Mouse (Mus musculus) myocyte (in vitro differentiated cells): ENCODE data around the gene Gm14403. TPM values are rescaled to one million over a fixed set of nuclear protein-coding genes. Genes with fewer than 3 reads are reported as not detected.
"Not testable (repeated sequence)": the region's sequence is repeated elsewhere in the genome, so short reads cannot be mapped to it uniquely, and the experiment has no call there.

ENCODE experiments used
- H3K27me3 ChIP-seq: one replicate; pipeline ENCODE4 v1.6.1; 2011; ENCODE audit not compliant: control insufficient read depth, insufficient read depth, insufficient read length
- H3K36me3 ChIP-seq: one replicate; pipeline ENCODE4 v1.6.1; 2011; ENCODE audit not compliant: control insufficient read depth, insufficient read depth
- H3K4me2 ChIP-seq: one replicate; pipeline ENCODE4 v1.6.1; 2011; ENCODE audit warnings: low read depth, control low read depth
- H3K4me3 ChIP-seq: one replicate; pipeline ENCODE4 v1.5.1; 2011; ENCODE audit warnings: mild to moderate bottlenecking, control low read depth, moderate library complexity
- H3K79me2 ChIP-seq: one replicate; pipeline ENCODE4 v1.6.1; 2011; ENCODE audit not compliant: control insufficient read depth, insufficient read depth
- H3ac ChIP-seq: one replicate; pipeline ENCODE4 v1.6.1; 2011; ENCODE audit not compliant: control insufficient read depth, insufficient read length
- polyA plus RNA-seq: library from polyadenylated mRNA; unstranded; fragments of >200 nt; fragmentation: generic; extraction: Trizol; gene quantifications from one replicate; pipeline ENCODE4 v1.2.1, GENCODE M21; 2012; ENCODE audit warnings: missing spikeins

The Gm14403 gene
- polyA plus RNA-seq = 0.90 TPM

DNA sequence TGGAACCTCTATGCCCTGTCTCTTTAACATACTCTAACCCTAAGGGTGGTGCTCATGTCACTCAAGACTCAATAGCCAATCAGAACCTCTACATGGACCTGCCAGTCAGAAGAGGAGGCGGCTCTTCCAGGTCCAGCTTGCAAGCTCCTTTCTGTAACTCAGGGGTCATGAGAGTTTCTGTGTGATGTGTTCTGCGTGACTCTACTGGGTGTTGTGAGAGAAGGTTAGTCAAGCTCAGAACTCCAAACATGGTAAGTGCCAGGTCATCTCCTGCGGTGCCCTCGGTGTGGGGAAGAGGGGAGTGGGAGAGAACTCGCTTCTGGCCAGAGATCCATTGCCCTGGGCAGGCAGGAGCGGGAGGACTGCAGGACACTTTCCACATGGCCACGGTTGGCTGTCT, at the start of gene Gm14403:
TSS of gene Gm14403 (plus strand) at position 149 of the 400 bp plus-strand sequence.
- not testable (repeated sequence) for H3K79me2 ChIP-seq, H3K27me3 ChIP-seq, H3K36me3 ChIP-seq, H3ac ChIP-seq
- Histone ChIP-seq H3K4me3 (peak within 1 kb of the TSS; percentile 18), H3K4me2 (peak within 1 kb of the TSS; percentile 16)

DNA sequence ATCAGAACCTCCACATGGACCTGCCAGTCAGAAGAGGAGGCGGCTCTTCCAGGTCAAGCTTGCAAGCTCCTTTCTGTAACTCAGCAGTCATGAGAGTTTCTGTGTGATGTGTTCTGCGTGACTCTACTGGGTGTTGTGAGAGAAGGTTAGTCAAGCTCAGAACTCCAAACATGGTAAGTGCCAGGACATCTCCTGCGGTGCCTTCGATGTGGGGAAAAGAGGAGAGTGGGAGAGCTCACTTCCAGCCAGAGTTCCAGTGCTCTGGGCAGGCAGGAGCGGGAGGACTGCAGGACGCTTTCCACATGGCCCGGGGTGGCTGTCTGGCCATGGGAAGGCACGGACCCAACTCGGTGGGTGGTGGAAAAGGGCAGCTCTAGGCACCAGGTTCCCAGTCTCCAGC, 33.3 kb upstream of the Gm14403 start, which contains the start of gene Zfp970:
TSS of gene Zfp970 (plus strand) at position 58 of the 400 bp plus-strand sequence.
- H3K27me3 ChIP-seq, H3ac ChIP-seq, H3K79me2 ChIP-seq, H3K36me3 ChIP-seq: not testable (repeated sequence)
- Histone ChIP-seq H3K4me3 (peak within 1 kb of the TSS; percentile 23), H3K4me2 (peak within 1 kb of the TSS; percentile 58)

DNA sequence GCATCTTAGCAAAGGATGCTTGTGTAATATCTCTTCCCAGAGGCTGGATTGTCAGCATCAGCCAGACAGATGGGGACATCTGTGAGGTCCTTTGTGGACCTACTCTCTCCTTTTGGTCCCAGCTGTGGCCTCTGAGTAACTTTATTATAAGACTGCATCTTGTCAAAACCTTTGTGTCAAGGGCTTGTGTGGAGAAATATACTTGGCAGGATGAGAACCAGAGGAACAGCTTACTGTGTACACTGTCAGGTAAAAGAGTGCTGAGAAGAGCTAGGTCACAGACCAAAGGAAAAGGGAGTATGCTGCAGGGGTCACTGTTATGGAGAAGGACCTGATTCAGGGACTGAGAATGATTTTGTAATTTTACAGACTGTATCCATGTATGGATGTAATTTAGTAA, 29.8 kb upstream of the Gm14403 start:
- H3K4me2 ChIP-seq, H3K36me3 ChIP-seq, H3K4me3 ChIP-seq, H3K27me3 ChIP-seq, H3K79me2 ChIP-seq, H3ac ChIP-seq: not testable (repeated sequence)

DNA sequence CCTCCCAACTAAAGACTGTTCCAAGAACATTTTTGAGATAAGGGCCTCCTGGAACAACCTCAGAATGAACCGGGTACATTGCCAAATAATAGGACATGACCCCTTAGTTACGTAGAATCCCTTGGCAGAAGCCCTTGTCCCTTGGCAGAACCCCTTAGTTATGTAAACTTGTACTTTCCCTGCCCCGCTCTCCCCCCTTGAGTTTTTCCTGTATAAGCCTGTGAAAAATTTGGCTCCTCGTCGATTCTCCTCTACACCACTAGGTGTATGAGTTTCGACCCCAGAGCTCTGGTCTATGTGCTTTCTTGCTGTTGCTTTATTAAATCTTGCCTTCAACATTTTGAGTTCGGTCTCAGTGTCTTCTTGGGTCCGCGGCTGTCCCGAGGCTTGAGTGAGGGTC, 25.8 kb upstream of the Gm14403 start:
- H3ac ChIP-seq, H3K79me2 ChIP-seq, H3K27me3 ChIP-seq, H3K36me3 ChIP-seq, H3K4me2 ChIP-seq, H3K4me3 ChIP-seq: not testable (repeated sequence)

DNA sequence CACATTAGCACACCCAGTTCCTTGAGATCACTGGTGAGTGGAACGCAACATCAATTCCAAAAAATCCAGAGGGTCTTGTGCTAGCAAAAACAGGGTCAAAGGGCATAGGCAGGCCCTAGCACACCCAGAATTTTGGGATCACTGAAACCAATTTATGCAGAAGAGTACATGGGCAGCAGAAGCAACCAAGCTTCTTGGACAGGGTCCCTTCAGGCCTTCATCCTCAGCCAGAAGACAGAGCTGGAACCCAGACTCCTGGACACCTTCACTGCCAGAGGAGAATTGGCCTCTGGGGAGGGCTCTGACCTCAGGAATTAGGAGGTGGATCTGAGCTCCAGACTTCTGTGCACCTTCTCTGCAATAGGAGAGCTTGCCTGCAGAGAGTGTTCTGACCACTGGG, 16.0 kb upstream of the Gm14403 start:
- H3K4me3 ChIP-seq, H3K36me3 ChIP-seq, H3ac ChIP-seq, H3K4me2 ChIP-seq, H3K79me2 ChIP-seq, H3K27me3 ChIP-seq: not testable (repeated sequence)

DNA sequence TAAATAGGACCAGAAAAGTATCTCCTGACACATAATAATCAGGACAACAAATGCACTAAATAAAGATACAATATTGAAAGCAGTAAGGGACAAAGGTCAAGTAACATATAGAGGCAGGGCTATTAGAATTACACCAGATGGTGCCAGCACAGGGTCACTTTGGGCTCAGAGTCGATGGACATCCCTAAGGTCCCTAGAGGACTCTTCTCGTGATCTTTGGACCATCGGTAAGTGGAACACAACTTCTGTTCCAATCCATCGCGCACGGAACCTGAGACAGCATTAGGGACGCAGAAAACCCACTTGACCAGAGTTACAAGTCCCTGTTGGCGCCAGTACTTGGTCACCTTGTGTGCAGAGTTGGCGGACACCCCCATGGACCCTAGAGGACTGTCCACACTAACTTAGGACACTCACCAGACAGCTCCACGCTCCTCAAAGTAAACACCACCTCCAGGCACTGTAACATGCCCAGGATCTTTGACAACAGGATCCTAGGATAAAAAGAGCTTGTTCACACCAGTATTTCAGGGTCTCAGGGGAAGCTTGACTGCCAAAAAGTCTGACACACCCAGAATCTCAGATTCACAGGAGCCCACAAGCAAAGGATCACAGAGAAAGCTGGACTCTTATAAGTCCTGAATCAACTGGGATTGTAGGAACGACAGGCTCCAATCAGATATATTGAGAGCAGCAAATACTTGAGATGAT, 14.6 kb upstream of the Gm14403 start:
- not testable (repeated sequence) for H3K4me2 ChIP-seq, H3K36me3 ChIP-seq, H3ac ChIP-seq, H3K79me2 ChIP-seq, H3K27me3 ChIP-seq, H3K4me3 ChIP-seq

DNA sequence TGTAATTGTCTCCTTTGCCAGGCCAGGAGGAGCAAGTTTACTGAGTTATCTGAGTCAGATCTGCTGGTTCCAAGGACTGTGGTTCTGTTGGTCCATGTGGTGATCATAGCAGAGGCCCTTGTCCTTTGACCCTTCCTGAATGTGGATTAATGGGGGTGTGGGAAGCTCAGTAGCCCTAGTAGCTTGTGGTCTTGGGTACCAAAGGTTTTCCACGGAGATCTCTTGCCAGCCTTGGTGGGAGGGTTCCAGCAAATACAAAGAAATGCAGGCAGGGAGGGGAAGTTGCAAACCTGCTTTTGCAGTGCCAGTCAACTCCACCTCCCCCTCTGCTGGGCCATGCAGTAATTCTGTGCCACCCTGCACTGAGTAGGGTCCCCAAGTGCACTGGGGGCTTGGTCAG, 1.2 kb downstream of the Gm14403 start:
- H3K4me3 ChIP-seq, H3K4me2 ChIP-seq, H3K79me2 ChIP-seq, H3ac ChIP-seq, H3K27me3 ChIP-seq, H3K36me3 ChIP-seq: not testable (repeated sequence)

DNA sequence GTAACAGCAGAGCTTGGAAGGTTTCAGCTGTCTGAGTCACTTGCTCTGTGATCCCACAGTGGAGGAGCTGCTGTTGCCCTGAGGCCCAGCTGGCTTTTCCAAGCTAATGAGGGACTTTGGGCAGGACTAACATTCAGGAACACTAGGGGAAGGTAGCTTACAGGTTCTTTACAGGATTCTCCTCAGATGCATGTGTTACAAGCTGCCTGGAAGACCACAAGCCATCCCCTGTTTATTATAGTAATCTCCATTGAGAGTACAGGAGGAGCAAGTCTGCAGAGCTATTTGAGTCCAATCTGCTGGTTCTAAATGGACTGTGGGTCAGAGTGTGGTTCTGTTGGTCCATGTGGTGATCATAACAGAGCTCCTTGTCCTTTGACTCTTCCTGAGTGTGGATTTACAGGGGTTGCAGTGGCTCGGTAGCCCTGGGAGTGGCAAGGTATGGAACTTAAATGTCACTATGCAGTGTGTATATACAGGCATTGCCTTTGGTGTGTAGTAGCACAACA, 7.2 kb downstream of the Gm14403 start:
- H3K27me3 ChIP-seq, H3K36me3 ChIP-seq, H3K79me2 ChIP-seq, H3K4me3 ChIP-seq, H3K4me2 ChIP-seq, H3ac ChIP-seq: not testable (repeated sequence)

DNA sequence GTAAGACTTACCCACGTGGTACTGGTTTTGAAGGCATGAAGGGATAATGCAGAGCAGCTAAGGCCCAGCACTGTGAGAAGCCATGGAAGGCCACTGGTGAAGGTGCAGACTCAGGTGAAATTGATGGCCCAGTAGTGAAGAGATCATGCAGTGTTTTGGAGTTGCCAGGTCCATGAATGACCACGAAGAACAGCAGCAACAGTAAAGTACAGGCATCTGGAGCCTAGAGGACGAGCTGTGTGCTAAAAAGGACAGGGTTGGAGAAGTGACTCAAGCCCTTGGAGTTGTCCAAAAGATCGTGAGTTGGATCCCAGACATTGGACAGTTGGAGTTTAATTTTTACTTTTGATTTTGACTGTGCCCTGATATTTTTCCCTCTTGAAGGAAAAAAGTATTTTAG, 13.4 kb downstream of the Gm14403 start:
- not testable (repeated sequence) for H3K36me3 ChIP-seq, H3K79me2 ChIP-seq, H3K4me2 ChIP-seq, H3K27me3 ChIP-seq, H3K4me3 ChIP-seq, H3ac ChIP-seq

DNA sequence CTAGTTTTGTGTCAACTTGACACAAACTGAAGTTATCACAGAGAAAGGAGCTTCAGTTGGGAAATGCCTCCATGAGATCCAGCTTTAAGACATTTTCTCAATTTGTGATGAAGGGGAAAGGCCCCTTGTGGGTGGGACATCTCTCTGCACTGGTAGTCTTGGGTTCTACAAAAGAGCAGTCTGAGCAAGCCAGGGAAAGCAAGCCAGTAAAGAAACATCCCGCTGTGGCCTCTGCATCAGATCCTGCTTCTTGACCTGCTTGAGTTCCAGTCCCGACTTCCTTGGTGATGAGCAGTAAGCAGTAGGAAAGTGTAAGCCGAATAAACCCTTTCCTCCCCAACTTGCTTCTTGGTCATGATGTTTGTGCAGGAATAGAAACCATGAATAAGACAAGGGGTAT, 14.0 kb downstream of the Gm14403 start:
- not testable (repeated sequence) for H3K4me2 ChIP-seq, H3K4me3 ChIP-seq, H3K36me3 ChIP-seq, H3K79me2 ChIP-seq, H3ac ChIP-seq, H3K27me3 ChIP-seq

DNA sequence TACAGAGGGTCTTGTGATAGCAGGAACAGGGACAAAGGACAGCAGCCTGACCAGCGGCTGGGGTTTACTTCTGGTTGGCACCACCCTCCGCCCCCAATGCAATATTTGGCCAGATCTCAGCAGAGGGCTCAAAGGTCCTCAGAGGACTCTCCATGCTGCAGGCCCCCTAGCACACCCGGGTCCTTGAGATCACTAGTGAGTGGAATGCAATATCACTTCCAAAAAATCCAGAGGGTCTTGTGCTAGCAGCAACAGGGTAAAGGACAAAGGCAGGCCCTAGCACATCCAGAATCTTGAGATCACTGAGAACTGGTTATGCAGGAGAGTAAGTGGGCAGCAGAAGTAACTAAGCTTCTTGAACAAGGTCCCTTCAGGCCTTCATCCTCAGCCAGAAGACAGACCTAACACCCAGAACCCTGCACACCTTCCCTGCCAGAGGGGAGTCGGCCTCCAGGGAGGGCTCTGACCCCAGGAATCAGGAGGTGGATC, 16.0 kb downstream of the Gm14403 start:
- H3ac ChIP-seq, H3K27me3 ChIP-seq, H3K4me2 ChIP-seq, H3K4me3 ChIP-seq, H3K79me2 ChIP-seq, H3K36me3 ChIP-seq: not testable (repeated sequence)

DNA sequence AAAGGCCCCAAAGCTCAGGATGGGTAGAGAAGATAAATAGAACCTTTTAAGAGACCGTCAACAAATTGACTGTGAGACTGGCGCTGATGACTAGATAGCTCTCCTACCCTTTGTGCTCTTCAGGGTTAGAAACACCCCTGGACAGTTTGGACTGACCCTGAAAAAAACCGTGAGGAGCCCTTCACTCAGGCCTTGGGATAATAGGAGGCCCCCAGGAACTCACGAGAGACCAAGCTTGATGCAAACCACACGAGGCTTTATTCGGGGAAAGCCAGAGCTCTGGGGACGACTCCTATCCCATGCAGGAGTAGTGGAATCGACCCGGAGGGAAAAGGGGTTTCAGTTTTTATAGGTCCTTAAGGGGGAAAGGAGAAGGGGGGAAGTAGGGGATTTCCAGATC, 19.7 kb downstream of the Gm14403 start:
- H3K27me3 ChIP-seq, H3K4me2 ChIP-seq, H3K79me2 ChIP-seq, H3ac ChIP-seq, H3K36me3 ChIP-seq, H3K4me3 ChIP-seq: not testable (repeated sequence)

DNA sequence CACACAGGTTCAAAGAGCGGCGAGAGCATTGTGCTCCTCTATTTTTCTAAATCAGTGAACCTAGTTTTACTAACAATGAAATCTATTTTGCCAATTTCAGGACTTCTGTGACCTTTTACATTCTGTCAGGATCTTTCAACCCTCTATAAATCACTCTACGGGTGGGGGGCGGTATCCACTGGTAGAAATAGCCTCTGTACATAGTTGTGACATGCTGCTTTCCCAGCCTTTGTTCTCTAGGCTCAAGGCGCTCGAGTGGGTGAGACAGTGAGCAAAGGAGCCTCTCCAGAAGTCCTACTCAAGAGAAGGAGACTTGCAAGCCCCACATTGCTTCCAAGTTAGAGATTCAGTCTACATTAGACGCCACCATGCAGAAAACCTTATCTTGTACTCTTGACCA, 20.3 kb downstream of the Gm14403 start:
- not testable (repeated sequence) for H3K79me2 ChIP-seq, H3K4me2 ChIP-seq, H3K27me3 ChIP-seq, H3K36me3 ChIP-seq, H3K4me3 ChIP-seq, H3ac ChIP-seq
